10 mouse cellular contexts compared by ENCODE assay signal in genomic region chr3:142496113-142497101, GRCm38 (mm10). TPM values are rescaled to one million over a fixed set of nuclear protein-coding genes. Genes with fewer than 3 reads are reported as not detected.
A peak's percentile ranks its signal among the peaks of the same experiment; 100 is the strongest.
DNase-seq lines count a peak whose midpoint lies in the region; ATAC-seq lines count a peak whose summit lies in the region.
"Had no signal": no experiment of that assay in that cellular context is flagged by ENCODE, and none has a peak within 500 bp of the region (broad histone marks: within the 10 kb centered on the region; RNA-seq: fewer than 3 reads in every experiment).

No protein-coding gene starts in this region.

- H3K27me3 ChIP-seq in heart, embryonic 15.5 days = no peaks in the 10 kb centered on the region
- H3K27me3 ChIP-seq in liver, embryonic 16.5 days (ENCODE audit: control insufficient read depth, insufficient read depth, low read depth, low read length) = no peaks in the 10 kb centered on the region
- no peaks in the 10 kb centered on the region for H3K27me3 ChIP-seq in stomach, embryonic 15.5 days (replicated peaks)
- no peaks in the 10 kb centered on the region for H3K27me3 ChIP-seq in hindbrain, embryonic 12.5 days

- 46% methylated on average over 14 of the region's 14 CpGs for WGBS in heart, embryonic 15.5 days
- WGBS in liver, embryonic 16.5 days (ENCODE audit: insufficient replicate concordance) = 20% methylated on average over 14 of the region's 14 CpGs
- 37% methylated on average over 14 of the region's 14 CpGs for WGBS in stomach, embryonic 15.5 days
- 79% methylated on average over 14 of the region's 14 CpGs for WGBS in hindbrain, embryonic 12.5 days

- H3K36me3 ChIP-seq in heart, embryonic 15.5 days = no peaks in the 10 kb centered on the region
- H3K36me3 ChIP-seq in liver, embryonic 16.5 days (ENCODE audit: control insufficient read depth, insufficient read depth) = no peaks in the 10 kb centered on the region
- no peaks in the 10 kb centered on the region for H3K36me3 ChIP-seq in stomach, embryonic 15.5 days
- no peaks in the 10 kb centered on the region for H3K36me3 ChIP-seq in hindbrain, embryonic 12.5 days

- no peaks in the 10 kb centered on the region for H3K9me3 ChIP-seq in heart, embryonic 15.5 days (replicated peaks)
- H3K9me3 ChIP-seq in liver, embryonic 16.5 days (replicated peaks; ENCODE audit: control insufficient read depth, low read length) = no peaks in the 10 kb centered on the region
- no peaks in the 10 kb centered on the region for H3K9me3 ChIP-seq in stomach, embryonic 15.5 days
- H3K9me3 ChIP-seq in hindbrain, embryonic 12.5 days (replicated peaks) = no peaks in the 10 kb centered on the region

- no peak overlapping the region for H3K9ac ChIP-seq in heart, embryonic 15.5 days
- H3K9ac ChIP-seq in liver, embryonic 16.5 days (ENCODE audit: low read depth, low read length) = no peak overlapping the region
- no peak overlapping the region for H3K9ac ChIP-seq in stomach, embryonic 15.5 days
- H3K9ac ChIP-seq in hindbrain, embryonic 12.5 days = no peak overlapping the region

- peak; percentile 13 to 19 for DNase-seq in adrenal gland, postnatal 36 days
- no peak for DNase-seq in adrenal gland, postnatal 4 days (ENCODE audit: low spot score in 2 of 2)
- peak; percentile 32 to 47 for DNase-seq in B cell, adult 2 months
- no peak for DNase-seq in cerebellum, postnatal 14 days

- peak overlapping the region; percentile 56 for H3K4me2 ChIP-seq in heart, embryonic 15.5 days
- H3K4me2 ChIP-seq in liver, embryonic 16.5 days (ENCODE audit: low read depth, low read length) = peak overlapping the region; percentile 36
- H3K4me2 ChIP-seq in stomach, embryonic 15.5 days = peak overlapping the region; percentile 42
- H3K4me2 ChIP-seq in hindbrain, embryonic 12.5 days (replicated peaks) = no peak overlapping the region

- peak overlapping the region; percentile 36 for H3K4me3 ChIP-seq in heart, embryonic 15.5 days
- peak overlapping the region; percentile 35 for H3K4me3 ChIP-seq in liver, embryonic 16.5 days (ENCODE audit: low read depth, low read length)
- H3K4me3 ChIP-seq in stomach, embryonic 15.5 days (replicated peaks) = peak overlapping the region; percentile 14; the same call in 1 of the 2 replicates
- no peak overlapping the region for H3K4me3 ChIP-seq in hindbrain, embryonic 12.5 days
- H3K4me3 ChIP-seq: erythroblast, embryonic 14.5 days had no signal

- H3K4me1 ChIP-seq in heart, embryonic 15.5 days (replicated peaks) = peaks cover 3% of the 10 kb centered on the region; the same call in 1 of the 2 replicates
- no peaks in the 10 kb centered on the region; the same call in 1 of the 2 replicates for H3K4me1 ChIP-seq in liver, embryonic 16.5 days (ENCODE audit: control insufficient read depth, low read depth, low read length)
- H3K4me1 ChIP-seq in stomach, embryonic 15.5 days = 0 out of 2 replicates have a peak, but pooled peaks cover 4% of the 10 kb centered on the region
- H3K4me1 ChIP-seq in hindbrain, embryonic 12.5 days = no peaks in the 10 kb centered on the region

- no peak for ATAC-seq in heart, embryonic 15.5 days (replicated peaks; ENCODE audit: insufficient number of reproducible peaks, insufficient read depth, low FRiP score, low read depth)
- no peak for ATAC-seq in liver, embryonic 16.5 days (ENCODE audit: low read depth)
- ATAC-seq in stomach, embryonic 15.5 days (ENCODE audit: insufficient read depth, low FRiP score, low read depth) = no peak
- no peak for ATAC-seq in hindbrain, embryonic 12.5 days (ENCODE audit: low FRiP score)

- peak overlapping the region; percentile 37; the same call in 1 of the 2 replicates for H3K27ac ChIP-seq in heart, embryonic 15.5 days
- no peak overlapping the region for H3K27ac ChIP-seq in liver, embryonic 16.5 days (ENCODE audit: low read length)
- H3K27ac ChIP-seq in stomach, embryonic 15.5 days = no peak overlapping the region
- no peak overlapping the region for H3K27ac ChIP-seq in hindbrain, embryonic 12.5 days

RNA-seq across cellular contexts. Expression of gene Gbp5, which starts 2.6 kb away (rescaled TPM):
- 1 to 10 TPM; 3.8 to 4.3 TPM for total RNA-seq in adrenal gland, postnatal 36 days (2021)
- total RNA-seq in adrenal gland, postnatal 4 days (2021) = 1 to 10 TPM; 1.9 to 2.5 TPM
- polyA plus RNA-seq in heart, embryonic 15.5 days (2015; fragmentation: Nextera tagmentation; extraction: Ambion mirVana) = 0.19 and 0.20 TPM in 2 replicates
- polyA plus RNA-seq in liver, embryonic 16.5 days (2015; fragmentation: Nextera tagmentation; extraction: Ambion mirVana) = 0.13 TPM in 2 replicates
- 0.13 and 0.31 TPM in 2 replicates for polyA plus RNA-seq in stomach, embryonic 15.5 days (2015; fragmentation: Nextera tagmentation; extraction: Ambion mirVana)
- 0.05 TPM in 1 of 2 replicates, not detected in the other for polyA plus RNA-seq in hindbrain, embryonic 12.5 days (2016; fragmentation: Nextera tagmentation; extraction: Ambion mirVana)
- polyA plus RNA-seq: C2C12; erythroblast, embryonic 14.5 days had no signal

RNA-seq across cellular contexts. Expression of gene Gbp7, which starts 33.7 kb away (rescaled TPM):
- total RNA-seq in adrenal gland, postnatal 36 days (2021) = 10 to 100 TPM; 14.4 to 20.2 TPM
- total RNA-seq in adrenal gland, postnatal 4 days (2021) = 10 to 100 TPM; 11.0 to 13.1 TPM
- 3.5 and 5.9 TPM in 2 replicates for polyA plus RNA-seq in heart, embryonic 15.5 days (2015; fragmentation: Nextera tagmentation; extraction: Ambion mirVana)
- polyA plus RNA-seq in liver, embryonic 16.5 days (2015; fragmentation: Nextera tagmentation; extraction: Ambion mirVana) = 3.0 and 3.6 TPM in 2 replicates
- 5.4 and 5.5 TPM in 2 replicates for polyA plus RNA-seq in stomach, embryonic 15.5 days (2015; fragmentation: Nextera tagmentation; extraction: Ambion mirVana)
- polyA plus RNA-seq in hindbrain, embryonic 12.5 days (2016; fragmentation: Nextera tagmentation; extraction: Ambion mirVana) = 1.5 and 2.0 TPM in 2 replicates
- polyA plus RNA-seq: C2C12 had no signal

Comparison
In these comparisons a context has a peak if more than half of its experiments do, and no peak if none do; other contexts are left out.
1. DNase-seq: peak in adrenal gland, postnatal 36 days (2 of 2) and B cell, adult 2 months (2 of 2); none in adrenal gland, postnatal 4 days (0 of 2) and cerebellum, postnatal 14 days (0 of 2).